In the genomic region with DNA sequence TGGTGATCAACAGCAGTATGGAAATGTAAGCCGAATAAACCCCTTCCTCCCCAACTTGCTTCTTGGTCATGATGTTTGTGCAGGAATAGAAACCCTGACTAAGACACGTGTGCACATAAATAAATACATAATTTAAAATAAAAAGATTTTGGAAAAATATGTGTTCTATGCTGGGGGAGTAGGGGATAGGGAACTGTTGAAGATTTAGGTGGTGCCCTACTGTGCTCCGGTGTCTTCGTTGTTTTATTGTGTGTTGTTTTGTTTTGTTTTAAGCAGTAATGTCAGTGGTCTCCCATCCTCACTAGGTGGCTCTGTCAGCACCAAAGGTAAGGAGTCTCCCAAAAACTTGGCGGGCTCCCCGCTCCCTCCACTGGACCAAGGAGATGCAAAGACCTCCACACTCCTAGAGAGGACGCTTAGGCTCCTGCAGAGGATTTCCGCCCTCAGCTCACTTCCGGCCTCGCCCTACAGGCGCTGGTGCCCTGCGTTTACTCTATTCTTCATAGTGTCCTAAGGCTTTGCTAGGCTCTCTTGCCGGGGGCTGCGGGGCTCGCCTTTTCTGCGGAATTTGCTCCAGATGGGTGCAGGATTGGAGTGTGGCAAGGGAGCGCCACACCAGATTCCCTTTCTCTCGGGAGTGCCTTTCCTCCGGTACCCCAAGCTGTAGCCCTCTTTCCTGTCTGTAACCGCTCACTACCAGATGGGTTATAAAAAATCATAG, we compare ENCODE assay signal across 8 mouse cellular contexts. TPM values are rescaled to one million over a fixed set of nuclear protein-coding genes. Genes with fewer than 3 reads are reported as not detected.
A peak's percentile ranks its signal among the peaks of the same experiment; 100 is the strongest.
DNase-seq lines count a peak whose midpoint lies in the region; ATAC-seq lines count a peak whose summit lies in the region.

No protein-coding gene starts in this region.

- peak overlapping the region; percentile 62 for H3K4me3 ChIP-seq in forebrain, embryonic 10.5 days
- H3K4me3 ChIP-seq in heart, embryonic 15.5 days, result peak overlapping the region; percentile 63
- H3K4me3 ChIP-seq in liver, embryonic 12.5 days, result peak overlapping the region; percentile 63
- H3K4me3 ChIP-seq in stomach, embryonic 15.5 days (replicated peaks), result peak overlapping the region; percentile 67

- peak overlapping the region; percentile 73 for H3K9ac ChIP-seq in heart, embryonic 15.5 days
- peak overlapping the region; percentile 52 for H3K9ac ChIP-seq in liver, embryonic 12.5 days
- 0 out of 2 replicates have a peak overlapping the region, but pooled peaks have one; percentile 33 for H3K9ac ChIP-seq in stomach, embryonic 15.5 days

- peak overlapping the region; percentile 84 for H3K27ac ChIP-seq in forebrain, embryonic 10.5 days
- no peak overlapping the region for H3K27ac ChIP-seq in heart, embryonic 15.5 days
- no peak overlapping the region for H3K27ac ChIP-seq in liver, embryonic 12.5 days
- 0 out of 2 replicates have a peak overlapping the region, but pooled peaks have one; percentile 6 for H3K27ac ChIP-seq in stomach, embryonic 15.5 days

- WGBS in forebrain, embryonic 10.5 days, result 13% methylated on average over 20 of the region's 20 CpGs
- 13% methylated on average over 20 of the region's 20 CpGs for WGBS in heart, embryonic 15.5 days
- WGBS in liver, embryonic 12.5 days (ENCODE audit: insufficient replicate concordance), result 10% methylated on average over 20 of the region's 20 CpGs
- WGBS in stomach, embryonic 15.5 days, result 12% methylated on average over 20 of the region's 20 CpGs

- H3K9me3 ChIP-seq in forebrain, embryonic 10.5 days, result no peaks in the 10 kb centered on the region
- H3K9me3 ChIP-seq in heart, embryonic 15.5 days (replicated peaks), result no peaks in the 10 kb centered on the region
- H3K9me3 ChIP-seq in liver, embryonic 12.5 days (replicated peaks), result no peaks in the 10 kb centered on the region
- no peaks in the 10 kb centered on the region for H3K9me3 ChIP-seq in stomach, embryonic 15.5 days

- ATAC-seq in heart, embryonic 15.5 days (replicated peaks; ENCODE audit: insufficient number of reproducible peaks, insufficient read depth, low FRiP score, low read depth), result peak; percentile 86; the same call in 1 of the 2 replicates
- peak; percentile 80 for ATAC-seq in liver, embryonic 12.5 days
- peak; percentile 86 for ATAC-seq in stomach, embryonic 15.5 days (ENCODE audit: insufficient read depth, low FRiP score, low read depth)

- H3K36me3 ChIP-seq in forebrain, embryonic 10.5 days (replicated peaks), result no peaks in the 10 kb centered on the region
- no peaks in the 10 kb centered on the region for H3K36me3 ChIP-seq in heart, embryonic 15.5 days
- no peaks in the 10 kb centered on the region for H3K36me3 ChIP-seq in liver, embryonic 12.5 days
- H3K36me3 ChIP-seq in stomach, embryonic 15.5 days, result no peaks in the 10 kb centered on the region

- peaks cover 28% of the 10 kb centered on the region for H3K27me3 ChIP-seq in forebrain, embryonic 10.5 days (ENCODE audit: poor library complexity, severe bottlenecking)
- H3K27me3 ChIP-seq in heart, embryonic 15.5 days, result peaks cover 20% of the 10 kb centered on the region
- peaks cover 32% of the 10 kb centered on the region for H3K27me3 ChIP-seq in liver, embryonic 12.5 days (replicated peaks)
- 0 out of 2 replicates have a peak, but pooled peaks cover 2% of the 10 kb centered on the region for H3K27me3 ChIP-seq in stomach, embryonic 15.5 days (replicated peaks)

- peak overlapping the region; percentile 76 for H3K4me2 ChIP-seq in heart, embryonic 15.5 days
- H3K4me2 ChIP-seq in liver, embryonic 12.5 days, result peak overlapping the region; percentile 70
- H3K4me2 ChIP-seq in stomach, embryonic 15.5 days, result peak overlapping the region; percentile 75

- peak; percentile 65 to 75 for DNase-seq in urinary bladder, adult 18-20 months (ENCODE audit: low spot score in 2 of 2)
- DNase-seq in urinary bladder, postnatal 10 days (ENCODE audit: low spot score), result no peak
- DNase-seq in forebrain, embryonic 10.5 days (ENCODE audit: extremely low spot score, low spot score), result peak; percentile 70
- DNase-seq in kidney, postnatal 14 days, result peak; percentile 78
- DNase-seq in naive thymus-derived CD4-positive, alpha-beta T cell, adult 2 months (ENCODE audit: low read depth), result peak; percentile 73

- peaks cover 9% of the 10 kb centered on the region for H3K4me1 ChIP-seq in forebrain, embryonic 10.5 days
- H3K4me1 ChIP-seq in heart, embryonic 15.5 days (replicated peaks), result 0 out of 2 replicates have a peak, but pooled peaks cover 4% of the 10 kb centered on the region
- H3K4me1 ChIP-seq in liver, embryonic 12.5 days, result peaks cover 6% of the 10 kb centered on the region; the same call in 1 of the 2 replicates
- 0 out of 2 replicates have a peak, but pooled peaks cover 2% of the 10 kb centered on the region for H3K4me1 ChIP-seq in stomach, embryonic 15.5 days

RNA-seq across cellular contexts. Expression of a gene that starts 14.1 kb away (rescaled TPM):
- 1.3 and 2.0 TPM in 2 replicates for polyA plus RNA-seq in forebrain, embryonic 10.5 days (2016; fragmentation: Nextera tagmentation; extraction: Ambion mirVana)
- 0.59 and 1.3 TPM in 2 replicates for polyA plus RNA-seq in heart, embryonic 15.5 days (2015; fragmentation: Nextera tagmentation; extraction: Ambion mirVana)
- polyA plus RNA-seq in liver, embryonic 12.5 days (2016; fragmentation: Nextera tagmentation; extraction: Ambion mirVana), result 0.10 and 0.13 TPM in 2 replicates
- 2.3 and 2.9 TPM in 2 replicates for polyA plus RNA-seq in stomach, embryonic 15.5 days (2015; fragmentation: Nextera tagmentation; extraction: Ambion mirVana)

RNA-seq across cellular contexts. Expression of a gene that starts 50.6 kb away (rescaled TPM):
- 16.8 and 18.3 TPM in 2 replicates for polyA plus RNA-seq in forebrain, embryonic 10.5 days (2016; fragmentation: Nextera tagmentation; extraction: Ambion mirVana)
- polyA plus RNA-seq in heart, embryonic 15.5 days (2015; fragmentation: Nextera tagmentation; extraction: Ambion mirVana), result 19.3 and 19.9 TPM in 2 replicates
- polyA plus RNA-seq in liver, embryonic 12.5 days (2016; fragmentation: Nextera tagmentation; extraction: Ambion mirVana), result 18.0 and 19.4 TPM in 2 replicates
- 26.6 and 29.0 TPM in 2 replicates for polyA plus RNA-seq in stomach, embryonic 15.5 days (2015; fragmentation: Nextera tagmentation; extraction: Ambion mirVana)

Comparison
In these comparisons a context has a peak if more than half of its experiments do, and no peak if none do; other contexts are left out.
1. H3K27ac ChIP-seq: peak in forebrain, embryonic 10.5 days (single experiment) and stomach, embryonic 15.5 days (single experiment); none in heart, embryonic 15.5 days (single experiment) and liver, embryonic 12.5 days (single experiment).
2. Peak in every context shown above with its lines, with median percentiles within 50 percentile points of each other: H3K4me3 ChIP-seq, ATAC-seq, H3K4me2 ChIP-seq and H3K9ac ChIP-seq.